Mouse (Mus musculus) ES-Bruce4 (cell line): Measurements from ENCODE around the gene Trappc2l.

Experiments
- CTCF ChIP-seq: IDR thresholded peaks from one replicate; pipeline ENCODE4 v1.8.1; 2011; ENCODE audit warnings: low read depth, low read length
- EP300 ChIP-seq: IDR thresholded peaks from 2 replicates; pipeline ENCODE4 v1.6.1; 2011; ENCODE audit warnings: low read depth, low read length; ENCODE audit not compliant: insufficient read depth

DNA sequence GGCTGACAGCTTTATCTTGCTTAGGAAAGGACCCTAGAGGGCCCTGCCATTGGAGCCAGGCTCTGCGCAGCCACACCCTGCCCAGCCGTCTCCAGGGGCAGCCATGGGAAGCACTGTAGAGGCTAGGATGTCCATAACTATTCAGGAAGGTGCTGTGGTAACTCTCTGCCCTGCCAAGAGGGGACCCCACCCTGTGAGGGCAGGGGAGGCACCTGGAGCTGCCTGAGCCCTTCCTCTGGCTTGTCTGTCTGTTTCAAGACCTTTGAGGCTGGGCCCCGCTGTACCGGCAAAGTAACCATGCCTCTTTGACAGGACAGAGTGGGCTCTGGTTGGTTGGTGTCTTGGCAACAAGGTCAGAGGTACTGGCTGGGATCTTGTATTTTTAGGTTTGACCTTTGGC is 29.4 kb downstream of the Trappc2l start:
- no peak for TF ChIP-seq CTCF
- no peak for TF ChIP-seq EP300
